Mouse (Mus musculus): ENCODE measurements around the gene Dazap1.
A peak's percentile ranks its signal among the peaks of the same experiment; 100 is the strongest.

Dazap1 gene

GRCm38 (mm10) chr10:80298571-80299281 is 37.4 kb downstream of the Dazap1 start:
- DNase-seq (ENCODE audit: low spot score) = peak; percentile 16

GRCm38 (mm10) chr10:80299301-80299700 is 38.0 kb downstream of the Dazap1 start:
- DNase-seq (ENCODE audit: low spot score) = no peak

GRCm38 (mm10) chr10:80299824-80300223 is 38.5 kb downstream of the Dazap1 start:
- no peak for DNase-seq (ENCODE audit: low spot score)

- DNase-seq (ENCODE audit: low spot score) = no peak
Observed at GRCm38 (mm10) chr10:80300672-80301181, 39.4 kb downstream of the Dazap1 start.

GRCm38 (mm10) chr10:80301256-80302081 is 40.2 kb downstream of the Dazap1 start:
- no peak for DNase-seq (ENCODE audit: low spot score)

GRCm38 (mm10) chr10:80302082-80302355 is 40.7 kb downstream of the Dazap1 start:
- DNase-seq (ENCODE audit: low spot score) = no peak

- peak; percentile 67 for DNase-seq (ENCODE audit: low spot score)
Observed at GRCm38 (mm10) chr10:80302471-80302881, 41.2 kb downstream of the Dazap1 start.

GRCm38 (mm10) chr10:80304458-80304857 is 43.2 kb downstream of the Dazap1 start:
- no peak for DNase-seq (ENCODE audit: low spot score)

GRCm38 (mm10) chr10:80304862-80305261 is 43.6 kb downstream of the Dazap1 start:
- no peak for DNase-seq (ENCODE audit: low spot score)

GRCm38 (mm10) chr10:80311560-80311959 is 50.3 kb downstream of the Dazap1 start:
- DNase-seq (ENCODE audit: low spot score) = no peak

GRCm38 (mm10) chr10:80312586-80313504 is 51.6 kb downstream of the Dazap1 start:
- DNase-seq (ENCODE audit: low spot score) = no peak

GRCm38 (mm10) chr10:80313627-80314201 is 52.4 kb downstream of the Dazap1 start:
- no peak for DNase-seq (ENCODE audit: low spot score)

GRCm38 (mm10) chr10:80314494-80315001 is 53.3 kb downstream of the Dazap1 start:
- DNase-seq (ENCODE audit: low spot score) = no peak

GRCm38 (mm10) chr10:80315315-80315714 is 54.0 kb downstream of the Dazap1 start:
- no peak for DNase-seq (ENCODE audit: low spot score)

- no peak for DNase-seq (ENCODE audit: low spot score)
Observed at GRCm38 (mm10) chr10:80316359-80316781, 55.1 kb downstream of the Dazap1 start.

- no peak for DNase-seq (ENCODE audit: low spot score)
Observed at GRCm38 (mm10) chr10:80317011-80317410, 55.7 kb downstream of the Dazap1 start.

- peak; percentile 88 for DNase-seq (ENCODE audit: low spot score)
Observed at GRCm38 (mm10) chr10:80320340-80320760, 59.1 kb downstream of the Dazap1 start, which contains the start of gene 2310011J03Rik. Gene 2310011J03Rik (minus strand): TSS chr10:80320537.

GRCm38 (mm10) chr10:80321014-80321669 is 59.9 kb downstream of the Dazap1 start:
- DNase-seq (ENCODE audit: low spot score) = no peak

- DNase-seq (ENCODE audit: low spot score) = no peak
Observed at GRCm38 (mm10) chr10:80321670-80322581, 60.6 kb downstream of the Dazap1 start.

GRCm38 (mm10) chr10:80322811-80323211 is 61.5 kb downstream of the Dazap1 start:
- DNase-seq (ENCODE audit: low spot score) = no peak

Data from ovary, postnatal 36 days (tissue).